Mouse (Mus musculus) urinary bladder, postnatal 25 days (tissue): ENCODE results near the gene Actl10.

Experiments used
- DNase-seq: peaks from one replicate; pipeline ENCODE4 v3.0.0; 2022; ENCODE audit warnings: low spot score

The Actl10 gene

GRCm38 (mm10) chr2:154583906-154584872, 32.6 kb downstream of the Actl10 start:
- no peak for DNase-seq

- no peak for DNase-seq
These were observed 33.5 kb downstream of the Actl10 start for GRCm38 (mm10) chr2:154584931-154585601.

DNA sequence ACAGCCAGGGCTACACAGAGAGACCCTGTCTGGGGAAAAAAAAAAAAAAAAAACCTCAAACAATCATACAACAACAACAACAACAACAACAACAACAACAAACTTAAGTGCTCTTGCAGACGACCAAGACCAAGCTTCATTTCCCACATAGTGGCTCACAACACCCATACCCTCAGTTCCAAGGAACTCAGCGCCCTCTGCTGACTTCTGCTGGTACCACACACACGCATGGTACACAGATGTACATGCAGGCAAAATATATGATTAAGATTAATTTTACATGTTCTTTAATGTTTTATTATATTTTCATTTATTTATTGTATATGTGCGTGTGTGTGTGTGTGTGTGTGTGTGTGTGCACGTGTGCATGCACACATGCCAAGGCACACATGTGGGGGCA, 34.8 kb downstream of the Actl10 start:
- no peak for DNase-seq

DNA sequence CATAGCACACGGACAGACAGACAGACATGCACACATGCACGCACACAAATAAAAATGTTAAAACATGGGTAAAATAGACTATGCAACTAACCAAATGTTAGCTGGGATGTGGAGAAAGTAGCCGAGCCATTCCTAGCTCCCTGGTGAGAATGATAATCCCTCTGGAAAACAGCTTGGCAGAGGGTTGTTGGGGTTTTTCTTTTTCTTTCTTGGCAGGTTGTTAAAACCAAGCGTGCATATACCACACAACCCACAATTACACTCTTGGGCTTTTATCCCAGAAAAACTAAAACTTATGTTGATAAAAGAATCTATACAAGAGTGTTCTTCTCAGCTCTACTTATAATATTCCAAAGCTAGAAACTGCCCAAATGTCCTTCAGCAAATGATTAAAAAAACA, 37.5 kb downstream of the Actl10 start:
- no peak for DNase-seq

DNA sequence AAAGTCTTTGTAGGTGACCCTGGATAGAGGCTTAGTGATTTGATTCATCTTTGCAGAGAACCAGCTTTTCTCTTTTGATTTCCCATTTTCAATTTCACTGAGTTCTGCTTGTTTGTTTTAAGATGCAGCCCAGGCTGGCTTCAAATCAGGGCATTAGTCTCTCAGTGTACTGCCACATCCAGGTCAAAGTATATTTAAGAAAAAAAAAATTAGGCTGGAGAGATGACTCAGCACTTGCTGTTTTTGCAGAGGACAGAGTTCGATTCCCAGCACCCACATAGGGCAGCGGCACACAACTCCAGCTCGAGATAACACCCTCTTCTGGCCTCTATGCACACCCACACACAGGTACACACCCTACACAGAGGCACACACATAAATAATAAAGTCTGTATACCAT, 39.7 kb downstream of the Actl10 start:
- no peak for DNase-seq

DNA sequence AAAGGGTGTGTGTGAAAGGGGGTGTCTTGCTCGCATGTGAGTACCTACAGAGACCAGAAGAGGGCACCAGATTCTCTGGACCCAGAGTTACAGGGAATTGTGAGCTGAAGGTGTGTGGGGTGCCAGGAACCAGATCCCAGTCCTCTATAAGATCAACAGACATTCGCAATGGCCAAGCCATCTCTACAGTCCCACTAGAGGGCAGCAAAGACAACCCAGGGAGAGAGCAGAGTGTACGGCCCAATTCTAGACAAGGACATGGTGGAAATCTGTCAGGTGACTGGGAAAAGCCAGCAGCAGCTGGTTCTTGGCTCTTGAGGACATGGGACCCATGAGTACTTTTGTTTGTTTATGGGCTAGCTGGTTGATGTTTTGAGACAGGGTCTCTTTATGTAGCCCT, 41.4 kb downstream of the Actl10 start:
- DNase-seq, result peak; percentile 23

- no peak for DNase-seq
These were observed 44.2 kb downstream of the Actl10 start for GRCm38 (mm10) chr2:154595775-154596174.

GRCm38 (mm10) chr2:154597399-154597798, 45.8 kb downstream of the Actl10 start:
- no peak for DNase-seq

- no peak for DNase-seq
These were observed 49.0 kb downstream of the Actl10 start for GRCm38 (mm10) chr2:154600586-154600985.

DNA sequence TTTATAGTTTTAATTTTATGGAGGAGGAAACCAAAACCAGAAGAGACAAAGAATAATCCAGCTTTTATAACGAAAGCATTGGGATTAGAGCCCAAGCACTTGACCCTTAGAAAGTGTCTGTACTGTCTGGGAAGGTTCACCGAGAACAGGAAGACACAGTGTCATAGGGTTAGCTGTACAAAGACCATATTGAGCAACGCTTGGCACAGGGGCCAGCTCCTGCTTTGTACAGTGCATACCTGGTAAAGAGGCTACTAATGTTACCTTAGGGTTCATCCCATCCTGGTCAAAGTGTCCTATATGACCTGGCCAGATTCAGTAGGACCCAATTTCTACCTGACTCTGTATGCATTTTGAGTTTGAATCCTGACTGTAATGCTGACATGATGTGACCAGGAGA, 49.7 kb downstream of the Actl10 start:
- no peak for DNase-seq
